17 mouse cellular contexts compared by ENCODE assay signal in the genomic region with DNA sequence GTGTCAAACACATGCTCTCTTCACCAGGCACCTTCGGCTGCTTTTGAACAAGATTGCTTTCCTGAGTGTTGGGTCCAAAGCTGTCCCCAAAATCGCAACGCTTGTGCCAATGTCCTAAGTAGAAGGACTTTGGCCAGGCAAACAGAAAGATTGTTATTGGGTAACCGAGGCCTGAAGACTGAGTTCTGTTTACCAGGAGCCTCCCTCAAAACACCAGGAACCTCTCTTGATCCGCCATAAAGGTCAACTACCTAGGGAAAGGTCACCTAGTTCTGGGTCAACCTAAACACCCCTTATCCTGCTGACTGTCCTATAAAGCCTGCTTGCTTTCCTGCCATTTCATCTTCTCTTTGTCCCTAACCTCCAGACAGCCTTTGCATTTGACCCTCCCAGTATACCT.
"Had no signal": no experiment of that assay in that cellular context is flagged by ENCODE, and none has a peak within 500 bp of the region (broad histone marks: within the 10 kb centered on the region; RNA-seq: fewer than 3 reads in every experiment).

No protein-coding gene starts in this region.

- H3K4me1 ChIP-seq: kidney, embryonic 15.5 days; limb, embryonic 15.5 days; lung, embryonic 15.5 days; megakaryocyte, embryonic 14.5 days; midbrain, embryonic 15.5 days; neural tube, embryonic 12.5 days had no signal

- ATAC-seq: inflammation-experienced regulatory T-cells, adult 6 months; intestine, postnatal 0 days; midbrain, embryonic 15.5 days had no signal

- H3K9ac ChIP-seq: kidney, embryonic 15.5 days; limb, embryonic 15.5 days; lung, embryonic 15.5 days; midbrain, embryonic 15.5 days; neural tube, embryonic 12.5 days had no signal

- H3K27me3 ChIP-seq: kidney, embryonic 15.5 days; limb, embryonic 15.5 days; lung, embryonic 15.5 days; midbrain, embryonic 15.5 days; neural tube, embryonic 12.5 days had no signal

- H3K4me2 ChIP-seq: kidney, embryonic 15.5 days; limb, embryonic 15.5 days; lung, embryonic 15.5 days; midbrain, embryonic 11.5 days; midbrain, embryonic 15.5 days; neural tube, embryonic 12.5 days had no signal

- DNase-seq: kidney, postnatal 14 days; lung, postnatal 14 days; right cerebral cortex, postnatal 4 days; spleen, adult 18-20 months; thymus, adult 18-20 months; thymus, postnatal 14 days had no signal

- H3K27ac ChIP-seq: kidney, embryonic 15.5 days; left cerebral cortex, adult 2 months; limb, embryonic 15.5 days; lung, embryonic 15.5 days; macrophage; midbrain, embryonic 15.5 days; neural tube, embryonic 12.5 days had no signal

- H3K36me3 ChIP-seq: kidney, embryonic 15.5 days; limb, embryonic 15.5 days; lung, embryonic 15.5 days; midbrain, embryonic 15.5 days; neural tube, embryonic 12.5 days had no signal

- H3K9me3 ChIP-seq: kidney, embryonic 15.5 days; limb, embryonic 15.5 days; lung, embryonic 15.5 days; midbrain, embryonic 15.5 days; neural tube, embryonic 12.5 days had no signal

- H3K4me3 ChIP-seq: kidney, embryonic 15.5 days; left cerebral cortex, adult 2 months; limb, embryonic 15.5 days; lung, embryonic 15.5 days; megakaryocyte, embryonic 14.5 days; midbrain, embryonic 15.5 days; neural tube, embryonic 12.5 days had no signal
